ENCODE assay signal across 7 mouse cellular contexts in the genomic region with DNA sequence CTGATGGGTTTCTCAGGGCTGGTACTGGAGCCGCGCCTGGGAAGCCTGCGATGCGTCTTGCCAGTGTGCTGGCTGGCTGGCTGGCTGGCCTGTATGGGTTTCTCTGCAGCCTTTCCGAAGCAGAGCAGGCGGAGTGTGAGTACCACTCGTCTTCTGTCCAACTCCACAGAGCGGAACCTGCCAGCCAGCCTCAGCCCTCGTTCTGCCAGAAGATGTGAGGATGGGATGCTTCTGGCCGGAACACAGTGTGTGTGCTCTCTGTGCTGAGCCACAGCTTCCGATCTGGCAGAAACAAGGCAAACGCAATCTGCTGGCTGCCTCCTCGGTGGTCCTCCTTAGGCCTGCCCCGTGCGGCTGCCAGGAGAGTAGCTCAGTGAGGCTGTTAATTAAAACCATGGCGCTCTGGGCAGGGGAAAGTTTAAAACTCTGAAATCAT.
DNase-seq lines count a peak whose midpoint lies in the region; ATAC-seq lines count a peak whose summit lies in the region.

No protein-coding gene starts in this region.

- H3K9ac ChIP-seq in liver, embryonic 12.5 days = no peak overlapping the region
- no peak overlapping the region for H3K9ac ChIP-seq in liver, embryonic 11.5 days (ENCODE audit: low read depth, low read length)

- no peaks in the 10 kb centered on the region for H3K27me3 ChIP-seq in liver, embryonic 12.5 days (replicated peaks)
- H3K27me3 ChIP-seq in liver, embryonic 11.5 days (replicated peaks; ENCODE audit: control insufficient read depth, insufficient read depth, low read length) = no peaks in the 10 kb centered on the region

- H3K4me2 ChIP-seq in liver, embryonic 12.5 days = no peak overlapping the region
- H3K4me2 ChIP-seq in liver, embryonic 11.5 days = no peak overlapping the region

- 53% methylated on average over 16 of the region's 16 CpGs for WGBS in liver, embryonic 12.5 days (ENCODE audit: insufficient replicate concordance)
- 63% methylated on average over 16 of the region's 16 CpGs for WGBS in liver, embryonic 11.5 days

- no peaks in the 10 kb centered on the region for H3K36me3 ChIP-seq in liver, embryonic 12.5 days
- no peaks in the 10 kb centered on the region for H3K36me3 ChIP-seq in liver, embryonic 11.5 days (ENCODE audit: control insufficient read depth, insufficient read depth, low read length)

- H3K9me3 ChIP-seq in liver, embryonic 12.5 days (replicated peaks) = no peaks in the 10 kb centered on the region
- H3K9me3 ChIP-seq in liver, embryonic 11.5 days (ENCODE audit: control insufficient read depth, low read length) = no peaks in the 10 kb centered on the region

- DNase-seq in liver, embryonic 11.5 days (ENCODE audit: low spot score) = no peak
- DNase-seq in cerebellum, postnatal 25 days = peak; percentile 60 to 66
- DNase-seq in adrenal gland, adult 8-10 months = no peak
- no peak for DNase-seq in kidney, postnatal 36 days

- ATAC-seq in liver, embryonic 12.5 days = 0 out of 2 replicates have a peak, but pooled peaks have one; percentile 27
- no peak for ATAC-seq in liver, embryonic 11.5 days (replicated peaks; ENCODE audit: low FRiP score)
- ATAC-seq in hematopoietic stem cell, adult 5-6 weeks (replicated peaks in 1 of 2; ENCODE audit: insufficient read depth in 1 of 2, low FRiP score in 2 of 2, low TSS enrichment in 1 of 2, low read depth in 1 of 2, poor library complexity in 2 of 2, severe bottlenecking in 2 of 2) = peak; percentile 58 to 68
- peak; percentile 36 for ATAC-seq in megakaryocyte progenitor cell, adult 5-6 weeks (replicated peaks; ENCODE audit: poor library complexity)

- H3K27ac ChIP-seq in liver, embryonic 12.5 days = no peak overlapping the region
- H3K27ac ChIP-seq in liver, embryonic 11.5 days (ENCODE audit: low read depth, low read length) = no peak overlapping the region

- H3K4me1 ChIP-seq in liver, embryonic 12.5 days = no peaks in the 10 kb centered on the region
- H3K4me1 ChIP-seq in liver, embryonic 11.5 days (replicated peaks; ENCODE audit: control insufficient read depth, insufficient read depth, low read length) = no peaks in the 10 kb centered on the region

- H3K4me3 ChIP-seq in liver, embryonic 12.5 days = no peak overlapping the region
- no peak overlapping the region for H3K4me3 ChIP-seq in liver, embryonic 11.5 days (ENCODE audit: low read depth, low read length)

Comparison
In these comparisons a context has a peak if more than half of its experiments do, and no peak if none do; other contexts are left out.
1. DNase-seq: peak in cerebellum, postnatal 25 days (2 of 2); none in liver, embryonic 11.5 days (single experiment), adrenal gland, adult 8-10 months (single experiment) and kidney, postnatal 36 days (0 of 2).